Mouse (Mus musculus): ENCODE measurements at regions not wholly inside any gene's neighbourhood (a gene's known extent, or its start where the extent isn't known, plus 50 kb on each side); places are given as distances from the start of the nearest gene placed in this dataset.

DNA sequence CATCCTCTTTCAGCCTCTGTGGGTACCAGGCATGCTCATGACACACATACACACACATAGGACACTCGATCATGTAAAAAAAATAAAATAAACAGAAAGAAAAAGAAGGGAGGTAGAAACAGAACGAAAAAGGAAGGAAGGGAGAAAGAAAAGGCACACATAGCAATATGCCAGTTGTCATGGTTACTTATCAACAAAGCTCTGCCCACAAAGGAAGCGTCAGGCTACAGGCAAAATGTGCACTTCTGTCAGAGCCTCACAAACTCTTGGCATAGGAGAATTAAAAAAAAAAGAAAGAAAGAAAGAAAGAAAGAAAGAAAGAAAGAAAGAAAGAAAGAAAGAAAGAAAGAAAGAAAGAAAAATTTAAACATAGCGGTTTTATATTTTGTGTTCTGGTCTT lies 56.9 kb upstream of the Sox2 start:
- WGBS, result 68% methylated on average over 4 of the region's 4 CpGs
- H3K36me3 ChIP-seq, result no peaks in the 10 kb centered on the region
- no peak overlapping the region for H3K27ac ChIP-seq
- H3K9ac ChIP-seq, result no peak overlapping the region
- H3K9me3 ChIP-seq, result no peaks in the 10 kb centered on the region
- no peaks in the 10 kb centered on the region for H3K27me3 ChIP-seq
- H3K4me1 ChIP-seq, result no peaks in the 10 kb centered on the region
- ATAC-seq (ENCODE audit: insufficient number of reproducible peaks, low FRiP score, low TSS enrichment, low read depth), result no peak
- H3K4me2 ChIP-seq, result no peak overlapping the region
- H3K4me3 ChIP-seq, result no peak overlapping the region

GRCm38 (mm10) chr3:34577896-34578530 lies 72.2 kb upstream of the Sox2 start:
- Histone ChIP-seq H3K36me3 (no peaks in the 10 kb centered on the region), H3K4me1 (no peaks in the 10 kb centered on the region), H3K27ac (no peak overlapping the region), H3K4me2 (no peak overlapping the region), H3K27me3 (no peaks in the 10 kb centered on the region), H3K9ac (no peak overlapping the region), H3K9me3 (no peaks in the 10 kb centered on the region), H3K4me3 (no peak overlapping the region)
- ATAC-seq (ENCODE audit: insufficient number of reproducible peaks, low FRiP score, low TSS enrichment, low read depth), result no peak
- WGBS, result 34% methylated on average over 8 of the region's 8 CpGs

GRCm38 (mm10) chr3:34577115-34577514 lies 73.1 kb upstream of the Sox2 start:
- no peak for ATAC-seq (ENCODE audit: insufficient number of reproducible peaks, low FRiP score, low TSS enrichment, low read depth)
- Histone ChIP-seq H3K4me3 (no peak overlapping the region), H3K4me1 (no peaks in the 10 kb centered on the region), H3K4me2 (no peak overlapping the region), H3K27ac (no peak overlapping the region), H3K9me3 (no peaks in the 10 kb centered on the region), H3K27me3 (no peaks in the 10 kb centered on the region), H3K36me3 (no peaks in the 10 kb centered on the region), H3K9ac (no peak overlapping the region)
- 71% methylated on average over 6 of the region's 6 CpGs for WGBS

GRCm38 (mm10) chr3:34576159-34576558 lies 74.0 kb upstream of the Sox2 start:
- 38% methylated on average over 11 of the region's 11 CpGs for WGBS
- ATAC-seq (ENCODE audit: insufficient number of reproducible peaks, low FRiP score, low TSS enrichment, low read depth), result no peak

GRCm38 (mm10) chr3:34574711-34575350 lies 75.4 kb upstream of the Sox2 start:
- no peaks in the 10 kb centered on the region for H3K9me3 ChIP-seq
- no peak overlapping the region for H3K27ac ChIP-seq
- no peak overlapping the region for H3K4me2 ChIP-seq
- H3K36me3 ChIP-seq, result no peaks in the 10 kb centered on the region
- 0 out of 2 replicates have a peak, but pooled peaks cover 3% of the 10 kb centered on the region for H3K4me1 ChIP-seq
- no peak overlapping the region for H3K9ac ChIP-seq
- no peak overlapping the region for H3K4me3 ChIP-seq
- WGBS, result 68% methylated on average over 9 of the region's 9 CpGs
- no peaks in the 10 kb centered on the region for H3K27me3 ChIP-seq
- ATAC-seq (ENCODE audit: insufficient number of reproducible peaks, low FRiP score, low TSS enrichment, low read depth), result no peak

More at GRCm38 (mm10) chr3:34576159-34576558, 74.0 kb upstream of the Sox2 start:
- Histone ChIP-seq H3K4me1 (no peaks in the 10 kb centered on the region), H3K4me2 (no peak overlapping the region), H3K27me3 (no peaks in the 10 kb centered on the region), H3K4me3 (no peak overlapping the region), H3K36me3 (no peaks in the 10 kb centered on the region), H3K27ac (no peak overlapping the region), H3K9me3 (no peaks in the 10 kb centered on the region), H3K9ac (no peak overlapping the region)

DNA sequence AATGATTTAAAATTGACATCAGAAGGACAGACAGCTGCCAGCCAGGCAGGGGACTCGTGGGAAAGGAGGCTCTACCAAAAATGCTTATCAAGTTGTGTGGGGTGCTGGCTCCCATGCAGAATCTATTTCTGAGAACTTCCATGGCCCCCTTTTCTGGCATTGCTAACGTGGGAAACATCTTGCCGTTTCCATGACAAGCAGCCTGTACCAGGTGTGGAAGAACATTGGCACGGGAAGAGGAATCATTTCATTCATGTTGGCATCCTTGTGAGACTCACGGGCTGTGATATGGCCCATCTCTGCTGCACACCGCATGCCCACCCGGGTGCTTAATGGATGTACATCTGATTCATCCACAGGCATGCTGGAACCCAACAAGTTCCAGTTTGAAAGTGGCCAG lies 76.9 kb upstream of the Sox2 start:
- H3K27me3 ChIP-seq, result no peaks in the 10 kb centered on the region
- 89% methylated on average over 7 of the region's 7 CpGs for WGBS
- H3K9ac ChIP-seq, result no peak overlapping the region
- no peak overlapping the region for H3K27ac ChIP-seq
- no peaks in the 10 kb centered on the region for H3K36me3 ChIP-seq
- H3K4me1 ChIP-seq, result 0 out of 2 replicates have a peak, but pooled peaks cover 4% of the 10 kb centered on the region
- H3K4me2 ChIP-seq, result no peak overlapping the region
- no peak overlapping the region for H3K4me3 ChIP-seq
- no peaks in the 10 kb centered on the region for H3K9me3 ChIP-seq
- no peak for ATAC-seq (ENCODE audit: insufficient number of reproducible peaks, low FRiP score, low TSS enrichment, low read depth)

GRCm38 (mm10) chr3:34572081-34572480 lies 78.1 kb upstream of the Sox2 start:
- no peak for ATAC-seq (ENCODE audit: insufficient number of reproducible peaks, low FRiP score, low TSS enrichment, low read depth)
- no peak overlapping the region for H3K4me3 ChIP-seq
- H3K27me3 ChIP-seq, result no peaks in the 10 kb centered on the region
- no peak overlapping the region for H3K27ac ChIP-seq
- no peaks in the 10 kb centered on the region for H3K36me3 ChIP-seq
- 0 out of 2 replicates have a peak, but pooled peaks cover 4% of the 10 kb centered on the region for H3K4me1 ChIP-seq
- H3K4me2 ChIP-seq, result no peak overlapping the region
- WGBS, result 85% methylated on average over 6 of the region's 6 CpGs
- H3K9ac ChIP-seq, result no peak overlapping the region
- no peaks in the 10 kb centered on the region for H3K9me3 ChIP-seq

GRCm38 (mm10) chr3:34571630-34572029 lies 78.6 kb upstream of the Sox2 start:
- H3K27ac ChIP-seq, result no peak overlapping the region
- no peak overlapping the region for H3K9ac ChIP-seq
- ATAC-seq (ENCODE audit: insufficient number of reproducible peaks, low FRiP score, low TSS enrichment, low read depth), result no peak
- 93% methylated on average over 9 of the region's 9 CpGs for WGBS
- no peak overlapping the region for H3K4me2 ChIP-seq
- H3K27me3 ChIP-seq, result no peaks in the 10 kb centered on the region
- no peak overlapping the region for H3K4me3 ChIP-seq
- 0 out of 2 replicates have a peak, but pooled peaks cover 4% of the 10 kb centered on the region for H3K4me1 ChIP-seq
- H3K9me3 ChIP-seq, result no peaks in the 10 kb centered on the region
- H3K36me3 ChIP-seq, result no peaks in the 10 kb centered on the region

DNA sequence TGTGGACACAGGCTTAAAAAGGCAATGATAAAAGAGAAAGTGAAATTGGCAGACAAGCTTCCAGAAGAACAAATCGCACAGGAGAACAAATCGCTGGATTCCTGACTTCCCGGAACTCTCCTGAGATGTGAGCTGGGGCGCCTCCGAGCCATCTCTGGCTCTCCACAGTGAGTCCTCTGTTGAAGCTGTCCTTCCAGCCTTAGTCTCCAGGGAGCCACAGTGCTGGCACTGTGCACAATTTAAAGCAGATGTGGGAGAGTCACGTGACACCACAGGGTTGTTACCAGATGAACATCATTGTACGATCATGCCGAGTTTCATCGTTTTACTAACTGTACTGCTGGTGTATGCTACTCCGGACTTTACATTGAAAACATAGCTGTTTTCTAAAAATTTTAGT lies 80.2 kb upstream of the Sox2 start:
- Histone ChIP-seq H3K9me3 (no peaks in the 10 kb centered on the region), H3K36me3 (no peaks in the 10 kb centered on the region), H3K4me1 (0 out of 2 replicates have a peak, but pooled peaks cover 4% of the 10 kb centered on the region), H3K9ac (no peak overlapping the region), H3K4me2 (peak overlapping the region; percentile 22; the same call in 1 of the 2 replicates), H3K4me3 (no peak overlapping the region), H3K27me3 (no peaks in the 10 kb centered on the region), H3K27ac (no peak overlapping the region)
- 36% methylated on average over 10 of the region's 10 CpGs for WGBS
- no peak for ATAC-seq (ENCODE audit: insufficient number of reproducible peaks, low FRiP score, low TSS enrichment, low read depth)

- 67% methylated on average over 6 of the region's 6 CpGs for WGBS
Observed at GRCm38 (mm10) chr3:34568086-34568650, 82.0 kb upstream of the Sox2 start.

GRCm38 (mm10) chr3:34565386-34565785 lies 84.8 kb upstream of the Sox2 start:
- H3K4me3 ChIP-seq, result no peak overlapping the region
- no peak overlapping the region for H3K27ac ChIP-seq
- no peak for ATAC-seq (ENCODE audit: insufficient number of reproducible peaks, low FRiP score, low TSS enrichment, low read depth)

More at GRCm38 (mm10) chr3:34568086-34568650, 82.0 kb upstream of the Sox2 start:
- no peak overlapping the region for H3K4me2 ChIP-seq
- no peaks in the 10 kb centered on the region for H3K9me3 ChIP-seq
- H3K4me1 ChIP-seq, result 0 out of 2 replicates have a peak, but pooled peaks cover 4% of the 10 kb centered on the region
- H3K4me3 ChIP-seq, result no peak overlapping the region
- ATAC-seq (ENCODE audit: insufficient number of reproducible peaks, low FRiP score, low TSS enrichment, low read depth), result no peak
- H3K36me3 ChIP-seq, result no peaks in the 10 kb centered on the region
- H3K27ac ChIP-seq, result no peak overlapping the region
- H3K9ac ChIP-seq, result no peak overlapping the region
- H3K27me3 ChIP-seq, result no peaks in the 10 kb centered on the region

GRCm38 (mm10) chr3:34562893-34563292 lies 87.3 kb upstream of the Sox2 start:
- H3K4me2 ChIP-seq, result no peak overlapping the region
- H3K9me3 ChIP-seq, result no peaks in the 10 kb centered on the region
- H3K9ac ChIP-seq, result no peak overlapping the region
- H3K4me3 ChIP-seq, result no peak overlapping the region
- no peaks in the 10 kb centered on the region for H3K27me3 ChIP-seq
- no peaks in the 10 kb centered on the region for H3K36me3 ChIP-seq
- 59% methylated on average over 8 of the region's 8 CpGs for WGBS
- H3K4me1 ChIP-seq, result no peaks in the 10 kb centered on the region
- no peak overlapping the region for H3K27ac ChIP-seq
- no peak for ATAC-seq (ENCODE audit: insufficient number of reproducible peaks, low FRiP score, low TSS enrichment, low read depth)

More at GRCm38 (mm10) chr3:34565386-34565785, 84.8 kb upstream of the Sox2 start:
- Histone ChIP-seq H3K36me3 (no peaks in the 10 kb centered on the region), H3K4me2 (no peak overlapping the region), H3K9me3 (no peaks in the 10 kb centered on the region), H3K27me3 (no peaks in the 10 kb centered on the region), H3K9ac (no peak overlapping the region), H3K4me1 (0 out of 2 replicates have a peak, but pooled peaks cover 4% of the 10 kb centered on the region)
- 45% methylated on average over 4 of the region's 4 CpGs for WGBS
